Mouse (Mus musculus): ENCODE measurements around the gene Glyctk.
A peak's percentile ranks its signal among the peaks of the same experiment; 100 is the strongest.

Gene Glyctk

GRCm38 (mm10) chr9:106144176-106144575, 13.8 kb downstream of the Glyctk start:
- no peak for DNase-seq

- no peak for DNase-seq
Measured at GRCm38 (mm10) chr9:106141955-106142354, 16.0 kb downstream of the Glyctk start.

GRCm38 (mm10) chr9:106139763-106140162, 18.2 kb downstream of the Glyctk start:
- DNase-seq: peak; percentile 58

DNA sequence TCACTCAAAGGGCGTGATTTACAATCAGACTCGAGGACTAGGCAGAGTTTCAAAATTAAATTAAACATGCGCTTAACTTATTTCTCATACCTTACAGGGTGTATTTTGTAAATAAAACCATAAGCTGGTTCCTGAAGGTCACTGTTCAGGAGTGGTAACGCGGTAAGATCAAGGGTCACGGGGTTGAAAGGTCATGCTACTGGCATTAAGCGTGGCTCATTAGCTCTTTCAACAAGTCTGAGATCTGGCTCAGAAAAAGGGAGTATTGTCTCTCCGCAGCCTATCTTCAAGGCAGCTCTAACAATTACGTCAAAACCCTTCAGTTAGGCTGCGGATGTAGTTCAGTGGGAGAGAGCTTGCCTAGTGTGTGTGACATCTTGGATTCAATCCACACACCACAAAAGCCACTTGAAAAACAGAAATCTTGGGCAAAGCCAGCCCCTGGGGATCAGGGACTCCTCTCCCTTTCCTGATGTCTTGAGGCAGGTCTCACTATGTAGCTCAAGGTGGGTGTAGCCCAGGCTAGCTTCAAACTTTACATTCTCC, 20.2 kb downstream of the Glyctk start:
- DNase-seq: no peak

DNA sequence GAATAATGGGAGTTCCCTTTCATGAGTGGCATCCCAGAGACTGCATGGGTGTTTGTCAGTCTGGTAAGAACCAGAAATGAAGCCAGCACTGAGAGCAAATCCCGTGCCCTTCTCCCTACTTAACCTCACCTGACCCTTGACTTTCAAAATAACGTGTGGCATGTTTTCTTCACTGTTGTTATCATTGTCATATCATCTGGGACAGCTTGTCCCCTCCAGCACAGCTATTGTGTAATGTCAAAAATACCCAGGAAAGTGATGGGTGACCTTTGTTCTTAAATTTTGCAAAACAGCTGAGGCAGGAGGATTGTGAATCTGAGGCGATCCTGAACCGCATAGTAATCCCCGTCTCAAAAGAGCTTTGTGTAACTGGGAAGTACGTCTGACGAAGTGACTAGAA, 27.7 kb downstream of the Glyctk start:
- DNase-seq: no peak

DNA sequence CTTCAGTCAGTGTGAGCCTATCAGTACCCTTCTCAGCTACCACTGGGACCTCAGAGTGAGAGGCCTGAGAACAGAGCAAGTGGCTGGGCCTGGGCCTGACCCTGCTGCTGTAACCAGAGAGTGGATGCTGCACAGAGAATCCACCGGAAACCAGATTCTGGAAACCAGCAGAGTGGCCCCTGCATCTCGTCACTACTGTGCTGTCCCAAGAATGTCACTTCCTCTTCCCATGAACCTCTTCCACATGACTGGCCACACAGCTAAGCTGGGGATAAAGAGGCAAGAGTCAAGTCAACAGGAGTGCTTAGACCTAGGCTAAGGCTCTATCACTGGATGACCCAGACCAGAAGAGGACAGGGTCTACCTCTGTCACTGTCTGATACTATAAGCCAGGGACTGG, 28.9 kb downstream of the Glyctk start:
- no peak for DNase-seq

GRCm38 (mm10) chr9:106126786-106127251, 31.1 kb downstream of the Glyctk start:
- DNase-seq: no peak

DNA sequence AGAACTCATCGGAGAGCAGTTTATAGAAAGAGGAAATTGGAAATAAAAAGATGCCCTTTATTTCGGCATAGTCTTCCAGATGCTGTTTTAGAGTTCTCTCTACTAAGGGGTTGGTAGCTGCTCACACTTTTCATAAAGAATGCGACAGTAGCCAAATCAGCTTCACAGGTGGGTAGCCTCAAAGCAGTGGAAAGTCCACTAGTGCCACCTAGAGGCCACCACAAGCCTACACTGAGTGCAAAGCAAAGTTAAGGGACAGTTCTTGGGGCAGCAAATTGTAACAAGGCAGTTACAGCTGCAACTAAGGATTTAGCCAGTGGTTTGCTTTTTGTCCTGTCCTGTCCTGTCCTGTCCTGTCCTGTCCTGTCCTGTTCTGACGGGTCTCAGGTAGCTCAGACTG, 34.3 kb downstream of the Glyctk start:
- peak; percentile 63 for DNase-seq

DNA sequence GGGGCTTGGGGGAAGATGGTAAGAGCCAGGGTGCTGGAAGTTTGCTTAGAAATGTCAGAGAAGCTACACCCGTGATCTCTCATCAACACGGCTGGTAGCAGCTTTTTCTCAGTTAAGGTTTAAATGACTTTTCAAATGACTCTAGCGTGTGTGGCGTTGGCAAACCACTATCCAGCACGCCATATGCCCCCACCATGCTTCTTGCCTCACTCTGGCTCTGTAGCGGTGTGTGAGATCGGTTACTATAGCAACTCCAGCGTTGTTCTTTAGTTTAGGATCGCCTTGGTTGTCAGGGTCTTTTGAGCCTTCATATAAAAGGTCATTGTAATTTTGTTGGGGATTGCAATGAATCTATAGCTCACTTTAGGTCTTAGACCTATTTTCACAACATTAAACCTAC, 38.9 kb downstream of the Glyctk start:
- no peak for DNase-seq

DNA sequence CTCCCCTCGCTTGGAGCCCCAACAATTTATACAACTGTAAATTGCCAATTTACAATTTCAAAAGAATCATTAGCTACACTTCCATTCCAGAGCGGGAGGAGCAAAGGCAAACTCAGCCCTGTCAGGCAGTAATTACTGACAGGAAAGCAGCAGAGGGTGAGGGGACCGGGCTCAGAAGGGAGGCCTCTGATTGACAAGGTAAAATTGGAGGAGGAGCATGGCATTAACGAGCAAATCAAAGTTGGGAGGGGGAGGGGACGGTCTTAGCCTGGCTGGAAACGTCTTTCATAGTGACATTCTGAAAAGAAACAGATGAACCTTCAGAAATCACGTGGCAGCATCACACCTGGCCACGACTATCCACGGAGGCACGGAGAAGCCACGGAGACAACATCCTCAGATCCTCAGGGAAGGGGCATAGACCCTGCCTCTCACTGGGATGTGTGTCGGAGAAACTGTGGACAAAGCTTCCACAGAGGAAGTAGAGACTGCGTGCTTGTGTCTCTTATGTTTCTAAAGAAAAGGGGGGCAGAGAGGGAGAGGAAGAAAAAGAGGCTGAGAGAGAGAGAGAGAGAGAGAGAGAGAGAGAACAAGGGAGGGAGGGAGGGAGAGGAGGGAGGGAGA, 42.0 kb downstream of the Glyctk start:
- no peak for DNase-seq

DNA sequence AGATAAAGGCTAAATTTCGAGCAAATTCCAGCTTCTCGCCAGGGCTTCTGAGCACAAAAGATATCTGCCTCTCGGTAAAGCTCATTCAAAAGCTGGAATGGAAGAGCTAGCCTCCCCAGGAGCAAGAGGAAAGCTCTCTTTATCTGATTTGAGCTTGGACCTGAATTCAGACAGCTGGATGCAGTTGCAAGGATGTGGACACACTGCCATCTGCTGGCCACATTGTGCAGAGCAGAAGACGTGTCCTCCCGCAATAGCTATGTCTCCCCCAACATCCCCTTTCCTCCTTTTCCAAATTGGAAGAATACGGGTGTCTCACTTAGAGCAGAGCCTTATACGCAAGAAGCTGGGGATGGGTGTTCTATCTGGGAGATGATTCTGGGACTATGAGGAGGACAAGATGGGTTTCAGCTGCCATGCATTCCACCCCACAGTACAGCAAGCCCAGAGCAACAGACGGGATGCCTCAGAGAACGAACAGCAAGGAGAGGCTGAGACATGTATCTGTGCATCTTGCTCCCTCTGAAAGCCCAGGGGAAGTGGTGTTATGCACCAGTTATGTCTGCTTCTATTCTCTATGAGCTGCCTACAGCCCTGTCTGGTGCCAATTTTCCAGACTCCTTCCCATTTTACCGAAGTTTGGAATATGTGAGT, 45.0 kb downstream of the Glyctk start:
- peak; percentile 88 for DNase-seq

GRCm38 (mm10) chr9:106106241-106106640, 51.7 kb downstream of the Glyctk start:
- DNase-seq: no peak

- DNase-seq: peak; percentile 47
Measured at GRCm38 (mm10) chr9:106104401-106104800, 53.5 kb downstream of the Glyctk start.

Data from kidney, postnatal 10 days (tissue).